Mouse (Mus musculus) erythroblast, embryonic 14.5 days (primary cell): Measurements from ENCODE around the gene Aplf.

ENCODE experiments used
- GATA1 ChIP-seq: IDR thresholded peaks from 2 replicates; pipeline ENCODE4 v1.6.1; 2012; ENCODE audit warnings: low read length, inconsistent platforms, mixed read lengths
- TAL1 ChIP-seq: IDR thresholded peaks from 3 replicates; pipeline ENCODE4 v1.6.1; 2012; ENCODE audit warnings: low read length, inconsistent platforms, mixed read lengths

DNA sequence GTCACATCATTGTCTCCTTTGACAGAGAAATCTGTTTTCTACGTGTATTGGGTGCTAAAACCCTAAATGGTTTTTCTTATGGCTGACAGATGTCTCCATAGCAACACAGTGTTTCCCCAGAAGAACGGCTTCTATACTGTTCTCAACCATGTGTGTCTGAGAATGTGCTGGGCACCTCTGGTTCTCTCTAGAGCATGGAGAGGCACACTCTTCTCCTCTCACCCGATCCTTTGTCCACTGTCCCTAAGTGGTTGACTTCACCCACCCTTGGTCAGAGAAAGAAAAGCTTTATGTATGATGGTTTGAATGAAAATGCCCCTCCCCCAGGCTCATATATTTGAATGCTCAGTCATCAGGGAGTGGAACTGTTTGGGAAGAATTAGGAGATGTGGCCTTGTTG is 8.4 kb upstream of the Aplf start:
- TF ChIP-seq TAL1, result no peak
- TF ChIP-seq GATA1, result no peak
